Mouse (Mus musculus) hindbrain, postnatal 0 days (tissue): ENCODE results near the gene Sh3pxd2a. TPM values are rescaled to one million over a fixed set of nuclear protein-coding genes. Genes with fewer than 3 reads are reported as not detected.

Source experiments
- ATAC-seq: fragments of 200-750 bp; cut with Nextera tagmentation; 2 replicates; pipeline ENCODE4 v1.8.0; 2017; ENCODE audit warnings: mild to moderate bottlenecking, moderate TSS enrichment, moderate library complexity
- DNase-seq: peaks from one replicate; pipeline ENCODE4 v3.0.0-alpha.2; 2015; ENCODE audit warnings: low spot score
- H3K27ac ChIP-seq: fragments of 300-500 bp; sonication (generic); 2 replicates; pipeline ENCODE4 v1.5.1; 2014; ENCODE audit warnings: mild to moderate bottlenecking
- H3K27me3 ChIP-seq: fragments of 300-500 bp; sonication (generic); 2 replicates; pipeline ENCODE4 v1.6.1; 2014; ENCODE audit warnings: low read length, mixed read lengths; ENCODE audit not compliant: insufficient read depth
- H3K36me3 ChIP-seq: fragments of 300-500 bp; sonication (generic); 2 replicates; pipeline ENCODE4 v1.6.1; 2014; ENCODE audit warnings: low read length, mixed read lengths; ENCODE audit not compliant: insufficient read depth
- H3K4me1 ChIP-seq: fragments of 300-500 bp; sonication (generic); 2 replicates; pipeline ENCODE4 v1.6.1; 2014; ENCODE audit warnings: antibody characterized with exemption, low read length, mixed read lengths; ENCODE audit not compliant: insufficient read depth
- H3K4me2 ChIP-seq: fragments of 300-500 bp; sonication (generic); 2 replicates; pipeline ENCODE4 v1.6.1; 2014; ENCODE audit warnings: low read depth, mild to moderate bottlenecking, low read length, moderate library complexity, mixed read lengths
- H3K4me3 ChIP-seq: fragments of 300-500 bp; sonication (generic); 2 replicates; pipeline ENCODE4 v1.5.1; 2014; ENCODE audit warnings: low read length
- H3K9ac ChIP-seq: fragments of 300-500 bp; sonication (generic); replicated peaks from 2 replicates; pipeline ENCODE4 v1.6.1; 2014; ENCODE audit warnings: mild to moderate bottlenecking, low read length, moderate library complexity, mixed read lengths
- H3K9me3 ChIP-seq: fragments of 300-500 bp; sonication (generic); 2 replicates; pipeline ENCODE4 v1.6.1; 2016; ENCODE audit warnings: low read length, mixed read lengths
- CTCF ChIP-seq: IDR thresholded peaks from 2 replicates; pipeline ENCODE4 v1.5.1; 2016; ENCODE audit warnings: antibody characterized with exemption, control low read depth, low read depth
- WGBS: fragments of 180-500 bp; shearing (Covaris S2); extraction: QIAGEN DNeasy Blood & Tissue Kit; methylation state at CpG from one replicate; pipeline ENCODE4 v1.1.7; 2014; 5-methylcytosine and 5-hydroxymethylcytosine counted together
- polyA plus RNA-seq: library from polyadenylated mRNA; unstranded; fragments of >200 nt; fragmentation: Nextera tagmentation; extraction: Ambion mirVana; gene quantifications from 2 replicates; pipeline ENCODE4 v1.2.1, GENCODE M21; 2015
- total RNA-seq: library from RNA; depleted of rRNA; stranded (reverse); fragments of >200 nt; gene quantifications from 2 replicates; pipeline ENCODE4 v1.2.3, GENCODE M21; 2014

The Sh3pxd2a gene
- total and polyA plus RNA-seq, 2 experiments from 2014 or later = 1.8 to 25.5 TPM

DNA sequence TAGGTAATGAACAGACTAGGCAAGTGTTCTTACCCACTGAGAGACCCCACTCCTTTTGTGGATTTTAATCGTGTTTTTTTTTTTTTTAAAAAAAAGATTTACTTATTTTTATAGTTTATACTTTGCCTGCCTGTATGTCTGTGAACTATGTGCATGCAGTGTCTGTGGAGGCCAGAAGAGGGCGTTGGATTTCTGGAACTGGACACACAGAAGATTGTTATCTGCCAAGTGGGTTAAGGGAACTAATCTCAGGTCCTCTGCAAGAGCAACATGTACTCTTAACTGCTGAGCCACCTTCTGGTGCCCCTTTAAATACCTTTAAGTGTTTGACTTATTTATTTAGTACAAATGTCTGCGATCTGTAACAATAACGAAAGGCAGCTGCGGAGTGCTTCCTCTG lies 92.2 kb downstream of the Sh3pxd2a start:
- Histone ChIP-seq H3K27me3 (no peaks in the 10 kb centered on the region), H3K27ac (no peak overlapping the region), H3K9ac (no peak overlapping the region), H3K9me3 (no peaks in the 10 kb centered on the region), H3K4me3 (no peak overlapping the region), H3K36me3 (no peaks in the 10 kb centered on the region), H3K4me1 (no peaks in the 10 kb centered on the region), H3K4me2 (no peak overlapping the region)
- whole genome bisulfite sequencing = 76% methylated on average over 5 of the region's 5 CpGs
- no peak for DNase-seq
- ATAC-seq = no peak
- peak; percentile 21; the same call in 1 of the 2 replicates for TF ChIP-seq CTCF

DNA sequence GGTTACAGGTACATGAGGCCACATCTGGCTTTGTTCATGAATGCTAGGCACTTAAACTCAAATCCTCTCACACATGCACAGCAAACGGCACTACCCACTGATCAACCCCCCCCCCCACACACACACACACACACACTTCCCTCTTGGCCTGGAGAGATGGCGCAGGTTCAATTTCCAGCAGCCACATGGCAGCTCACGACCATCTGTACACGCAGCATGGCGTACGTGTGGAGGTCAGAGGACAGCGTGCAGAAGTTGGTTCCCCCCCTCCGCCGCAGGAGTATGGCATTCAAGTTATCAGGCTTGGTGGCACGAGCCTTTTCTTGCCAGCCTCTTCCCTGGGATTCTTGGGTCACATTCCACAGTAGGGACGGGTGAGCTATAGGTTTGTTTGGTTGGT lies 92.7 kb downstream of the Sh3pxd2a start:
- Histone ChIP-seq H3K9ac (no peak overlapping the region), H3K27me3 (no peaks in the 10 kb centered on the region), H3K9me3 (no peaks in the 10 kb centered on the region), H3K4me3 (no peak overlapping the region), H3K36me3 (no peaks in the 10 kb centered on the region), H3K4me1 (no peaks in the 10 kb centered on the region), H3K27ac (no peak overlapping the region), H3K4me2 (no peak overlapping the region)
- no peak for TF ChIP-seq CTCF
- 77% methylated on average over 10 of the region's 11 CpGs for WGBS
- DNase-seq = peak; percentile 34
- no peak for ATAC-seq

DNA sequence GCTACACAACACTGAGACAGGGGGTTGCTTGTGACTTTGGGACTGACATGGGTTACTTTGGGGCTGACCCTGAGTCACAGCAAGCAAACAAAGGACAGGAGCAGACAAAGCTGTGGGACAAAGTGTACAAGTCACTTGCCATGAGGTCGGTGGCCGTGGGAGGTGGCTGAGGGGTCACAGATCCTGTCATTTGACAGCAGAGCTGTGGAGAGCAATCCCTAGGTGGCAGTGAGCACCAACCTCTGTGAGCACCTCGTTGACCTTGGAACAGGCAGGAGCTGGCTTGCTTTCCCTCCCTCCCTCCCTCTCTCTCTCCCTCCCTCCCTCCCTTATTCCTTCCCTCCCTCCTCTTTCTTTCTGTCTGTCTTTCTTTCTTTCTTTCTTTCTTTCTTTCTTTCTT lies 95.2 kb downstream of the Sh3pxd2a start:
- H3K36me3 ChIP-seq = no peaks in the 10 kb centered on the region
- H3K27ac ChIP-seq = no peak overlapping the region
- TF ChIP-seq CTCF = no peak
- no peak overlapping the region for H3K9ac ChIP-seq
- H3K9me3 ChIP-seq = no peaks in the 10 kb centered on the region
- ATAC-seq = no peak
- H3K4me1 ChIP-seq = 0 out of 2 replicates have a peak, but pooled peaks cover 6% of the 10 kb centered on the region
- no peak overlapping the region for H3K4me2 ChIP-seq
- no peak for DNase-seq
- H3K4me3 ChIP-seq = no peak overlapping the region
- H3K27me3 ChIP-seq = no peaks in the 10 kb centered on the region
- 49% methylated on average over 3 of the region's 3 CpGs for WGBS

DNA sequence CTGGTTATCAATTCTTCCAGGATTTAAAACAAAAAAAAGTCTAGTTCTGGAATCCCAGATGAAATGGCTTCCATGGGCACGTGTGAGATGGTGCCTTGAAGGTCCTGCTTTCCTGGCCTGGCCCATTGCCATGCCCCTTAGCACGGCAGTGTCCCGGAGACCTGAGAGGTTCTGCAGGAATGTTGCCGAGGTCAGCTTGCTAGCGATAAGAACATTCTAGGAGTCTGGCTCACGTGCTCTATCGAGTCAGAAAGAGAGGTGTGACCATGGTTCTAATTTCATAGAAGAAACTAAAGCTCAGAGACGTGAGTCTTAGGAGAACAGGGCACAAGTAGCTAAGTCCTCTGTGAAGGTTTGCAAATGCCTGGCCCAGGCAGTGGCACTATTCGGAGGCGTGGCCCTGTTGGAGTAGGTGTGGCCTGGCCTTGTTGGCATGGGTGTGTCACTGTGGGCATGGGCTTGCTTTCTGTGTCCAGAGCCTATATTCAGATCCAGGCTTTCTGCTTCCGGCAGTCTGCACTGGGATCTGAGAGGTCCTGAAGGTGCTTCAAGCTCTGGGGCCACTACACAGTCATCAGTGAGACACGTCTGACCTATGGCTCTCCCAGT lies 96.8 kb downstream of the Sh3pxd2a start:
- Histone ChIP-seq H3K4me2 (no peak overlapping the region), H3K4me1 (peaks cover 10% of the 10 kb centered on the region; the same call in 1 of the 2 replicates), H3K9ac (no peak overlapping the region), H3K36me3 (no peaks in the 10 kb centered on the region), H3K27me3 (no peaks in the 10 kb centered on the region), H3K4me3 (no peak overlapping the region), H3K9me3 (no peaks in the 10 kb centered on the region), H3K27ac (no peak overlapping the region)
- 77% methylated on average over 12 of the region's 12 CpGs for WGBS
- no peak for TF ChIP-seq CTCF
- no peak for DNase-seq
- ATAC-seq = no peak

DNA sequence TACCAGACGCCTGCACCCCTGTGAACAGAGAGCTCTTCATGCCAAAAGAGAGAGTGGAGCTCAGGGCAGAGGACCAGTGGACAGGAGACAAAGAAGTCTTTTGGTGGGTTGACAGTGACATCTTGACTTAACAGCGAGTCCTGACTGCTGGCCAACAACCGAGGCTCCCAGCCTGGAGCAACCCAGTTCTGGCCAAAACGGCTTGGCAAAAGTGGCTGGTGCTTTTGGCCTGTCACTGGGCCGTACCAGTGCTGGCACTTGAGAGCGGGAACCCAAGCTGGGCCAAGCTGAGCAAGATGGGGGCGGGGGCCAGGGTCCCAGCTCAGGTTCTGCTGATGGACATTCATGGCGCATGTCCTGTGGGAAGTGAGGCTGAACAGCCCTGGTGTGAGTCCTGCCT lies 97.6 kb downstream of the Sh3pxd2a start:
- no peaks in the 10 kb centered on the region for H3K36me3 ChIP-seq
- H3K27ac ChIP-seq = no peak overlapping the region
- H3K9ac ChIP-seq = no peak overlapping the region
- no peak overlapping the region for H3K4me3 ChIP-seq
- TF ChIP-seq CTCF = no peak
- no peaks in the 10 kb centered on the region for H3K27me3 ChIP-seq
- no peaks in the 10 kb centered on the region for H3K9me3 ChIP-seq
- 43% methylated on average over 8 of the region's 8 CpGs for WGBS
- peak; percentile 87 for DNase-seq
- peaks cover 10% of the 10 kb centered on the region; the same call in 1 of the 2 replicates for H3K4me1 ChIP-seq
- no peak overlapping the region for H3K4me2 ChIP-seq
- ATAC-seq = peak; percentile 83

DNA sequence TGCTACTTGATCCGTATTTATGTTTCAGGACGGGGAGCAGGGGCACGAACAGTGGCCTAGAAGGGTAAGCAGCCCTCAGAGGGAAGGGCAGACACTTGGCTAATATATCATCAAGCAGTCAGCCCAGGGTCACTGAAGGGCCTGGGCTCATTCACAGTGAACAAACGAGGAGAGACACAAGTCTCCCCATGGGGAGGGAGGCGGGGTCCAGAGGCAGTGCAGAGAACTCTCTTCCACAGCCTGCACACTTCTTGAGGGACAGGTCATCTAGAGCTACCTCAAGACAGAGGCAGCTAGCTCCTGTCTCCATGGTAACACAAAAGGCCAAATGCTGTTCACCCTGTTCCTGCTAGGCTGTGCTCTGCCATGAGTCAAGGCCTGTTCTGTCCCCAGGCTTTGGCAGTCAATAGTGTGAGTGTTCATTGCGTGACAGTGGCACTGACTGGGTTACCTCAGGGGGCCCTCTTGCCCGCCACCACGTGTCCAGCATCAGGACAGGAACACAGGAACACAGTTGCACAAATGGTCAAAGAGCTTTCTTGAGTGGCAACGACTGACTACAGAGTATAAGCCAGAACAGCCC lies 101.0 kb downstream of the Sh3pxd2a start:
- no peak overlapping the region for H3K4me3 ChIP-seq
- H3K9ac ChIP-seq = no peak overlapping the region
- ATAC-seq (peak; percentile 36; the same call in 1 of the 2 replicates), DNase-seq (no peak)
- H3K4me1 ChIP-seq = peaks cover 10% of the 10 kb centered on the region; the same call in 1 of the 2 replicates
- H3K4me2 ChIP-seq = no peak overlapping the region
- H3K27ac ChIP-seq = no peak overlapping the region
- no peaks in the 10 kb centered on the region for H3K36me3 ChIP-seq
- 35% methylated on average over 9 of the region's 9 CpGs for WGBS
- H3K27me3 ChIP-seq = no peaks in the 10 kb centered on the region
- TF ChIP-seq CTCF = no peak
- H3K9me3 ChIP-seq = no peaks in the 10 kb centered on the region

DNA sequence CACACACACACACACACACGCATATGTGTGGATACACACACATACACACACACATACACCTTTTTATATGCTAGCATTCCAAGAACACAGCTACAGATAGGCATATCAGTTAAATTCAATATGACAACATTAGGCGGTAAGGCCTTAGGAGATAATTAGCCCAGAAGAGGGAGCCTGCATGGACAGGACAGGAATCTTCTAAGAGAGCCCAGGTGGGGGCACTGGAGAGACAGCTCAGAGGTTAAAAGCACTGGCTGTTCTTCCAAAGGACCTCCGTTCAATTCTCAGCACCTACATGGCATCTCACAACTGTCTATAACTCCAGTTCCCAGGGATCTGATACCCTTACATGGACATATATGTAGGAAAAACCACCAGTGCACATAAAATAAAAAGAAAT lies 103.3 kb downstream of the Sh3pxd2a start:
- Histone ChIP-seq H3K9me3 (no peaks in the 10 kb centered on the region), H3K4me3 (no peak overlapping the region), H3K9ac (no peak overlapping the region), H3K27ac (no peak overlapping the region), H3K36me3 (no peaks in the 10 kb centered on the region), H3K4me1 (peaks cover 5% of the 10 kb centered on the region; the same call in 1 of the 2 replicates), H3K27me3 (no peaks in the 10 kb centered on the region), H3K4me2 (no peak overlapping the region)
- ATAC-seq (no peak), DNase-seq (no peak)
- 94% methylated on average over 3 of the region's 3 CpGs for WGBS
- TF ChIP-seq CTCF = peak; percentile 37; the same call in 1 of the 2 replicates
